Mouse (Mus musculus): ENCODE data around the gene Fblim1. TPM values are rescaled to one million over a fixed set of nuclear protein-coding genes. Genes with fewer than 3 reads are reported as not detected.
A peak's percentile ranks its signal among the peaks of the same experiment; 100 is the strongest.

The Fblim1 gene
- polyA plus RNA-seq, 1 experiment from 2014 or later: 52.8 TPM

DNA sequence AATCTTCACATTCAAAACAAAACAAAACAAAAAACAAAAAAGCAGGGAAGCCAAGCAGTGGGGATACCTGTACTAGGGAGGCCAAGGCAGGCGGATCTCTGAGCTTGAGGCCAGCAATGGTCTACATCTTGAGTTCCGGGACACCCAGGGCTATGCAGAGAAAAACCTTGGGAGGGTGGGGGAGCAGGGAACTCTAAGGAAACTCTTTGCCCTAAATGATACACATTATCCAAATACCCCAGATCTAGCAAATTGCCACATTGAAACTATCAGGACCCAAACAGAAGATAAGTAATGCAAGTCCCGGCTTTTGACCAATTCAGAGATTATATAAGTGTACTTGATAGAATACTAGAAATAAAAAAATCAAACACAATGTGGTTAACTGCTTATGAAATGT lies 62.3 kb downstream of the Fblim1 start:
- Histone ChIP-seq H3K4me1 (replicated peaks; ENCODE audit: control insufficient read depth, insufficient read depth, low read length) (no peaks in the 10 kb centered on the region), H3K27ac (ENCODE audit: low read depth, low read length) (no peak overlapping the region), H3K36me3 (ENCODE audit: control insufficient read depth, insufficient read depth) (no peaks in the 10 kb centered on the region), H3K27me3 (replicated peaks; ENCODE audit: control insufficient read depth, insufficient read depth, low read length) (no peaks in the 10 kb centered on the region), H3K4me3 (ENCODE audit: low read depth, low read length) (no peak overlapping the region), H3K9me3 (ENCODE audit: control insufficient read depth) (no peaks in the 10 kb centered on the region), H3K9ac (ENCODE audit: low read depth, low read length) (no peak overlapping the region), H3K4me2 (replicated peaks; ENCODE audit: low read depth) (no peak overlapping the region)
- ATAC-seq: no peak
- 89% methylated on average over 3 of the region's 3 CpGs for WGBS
- TF ChIP-seq CTCF (IDR thresholded peaks at IDR 0.05; ENCODE audit: low read depth): no peak

GRCm38 (mm10) chr4:141541851-141542250 lies 64.0 kb downstream of the Fblim1 start:
- no peak for ATAC-seq
- Histone ChIP-seq H3K4me3 (ENCODE audit: low read depth, low read length) (no peak overlapping the region), H3K36me3 (ENCODE audit: control insufficient read depth, insufficient read depth) (no peaks in the 10 kb centered on the region), H3K4me2 (replicated peaks; ENCODE audit: low read depth) (no peak overlapping the region), H3K27me3 (replicated peaks; ENCODE audit: control insufficient read depth, insufficient read depth, low read length) (no peaks in the 10 kb centered on the region), H3K9me3 (ENCODE audit: control insufficient read depth) (no peaks in the 10 kb centered on the region), H3K27ac (ENCODE audit: low read depth, low read length) (no peak overlapping the region), H3K9ac (ENCODE audit: low read depth, low read length) (no peak overlapping the region), H3K4me1 (replicated peaks; ENCODE audit: control insufficient read depth, insufficient read depth, low read length) (no peaks in the 10 kb centered on the region; the same call in 1 of the 2 replicates)
- WGBS: 71% methylated on average over 7 of the region's 7 CpGs
- TF ChIP-seq CTCF (IDR thresholded peaks at IDR 0.05; ENCODE audit: low read depth): no peak

GRCm38 (mm10) chr4:141540844-141541243 lies 65.1 kb downstream of the Fblim1 start:
- no peak overlapping the region for H3K4me3 ChIP-seq (ENCODE audit: low read depth, low read length)
- H3K27ac ChIP-seq (ENCODE audit: low read depth, low read length): no peak overlapping the region
- H3K4me2 ChIP-seq (replicated peaks; ENCODE audit: low read depth): no peak overlapping the region
- H3K27me3 ChIP-seq (replicated peaks; ENCODE audit: control insufficient read depth, insufficient read depth, low read length): no peaks in the 10 kb centered on the region
- WGBS: 61% methylated on average over 3 of the region's 3 CpGs
- no peak overlapping the region for H3K9ac ChIP-seq (ENCODE audit: low read depth, low read length)
- no peaks in the 10 kb centered on the region; the same call in 1 of the 2 replicates for H3K4me1 ChIP-seq (replicated peaks; ENCODE audit: control insufficient read depth, insufficient read depth, low read length)
- no peaks in the 10 kb centered on the region for H3K9me3 ChIP-seq (ENCODE audit: control insufficient read depth)
- ATAC-seq: no peak
- no peaks in the 10 kb centered on the region for H3K36me3 ChIP-seq (ENCODE audit: control insufficient read depth, insufficient read depth)
- TF ChIP-seq CTCF (IDR thresholded peaks at IDR 0.05; ENCODE audit: low read depth): no peak

DNA sequence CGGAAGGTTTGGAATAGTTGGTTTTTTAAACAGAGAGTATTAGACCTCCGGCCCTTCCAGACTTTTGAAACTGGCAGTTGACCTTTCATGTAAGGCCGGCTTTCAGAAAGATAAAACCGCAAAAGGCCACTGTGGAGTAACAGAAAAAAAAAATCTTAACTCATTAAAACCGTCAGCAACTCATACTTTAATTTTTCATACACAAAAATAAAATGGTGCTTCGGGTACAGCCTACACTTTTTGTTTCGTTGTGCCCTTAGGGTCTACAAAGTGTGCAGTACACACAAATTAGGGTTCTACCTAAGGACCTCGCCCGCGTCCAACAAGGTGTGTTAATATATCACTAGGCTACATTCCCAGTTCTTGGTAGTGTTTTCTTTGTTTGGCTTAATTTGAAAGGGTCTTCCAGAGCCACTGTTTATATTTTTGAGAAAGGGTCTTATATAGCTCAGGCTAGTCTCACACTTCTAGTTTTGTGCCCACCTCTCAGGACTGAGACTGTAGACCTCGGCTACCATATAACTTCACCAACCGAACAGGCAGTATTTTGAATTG lies 66.6 kb downstream of the Fblim1 start:
- Histone ChIP-seq H3K9ac (ENCODE audit: low read depth, low read length) (peak overlapping the region; percentile 94; the same call in 1 of the 2 replicates), H3K4me1 (replicated peaks; ENCODE audit: control insufficient read depth, insufficient read depth, low read length) (no peaks in the 10 kb centered on the region; the same call in 1 of the 2 replicates), H3K4me2 (replicated peaks; ENCODE audit: low read depth) (peak overlapping the region; percentile 79), H3K36me3 (ENCODE audit: control insufficient read depth, insufficient read depth) (no peaks in the 10 kb centered on the region), H3K9me3 (ENCODE audit: control insufficient read depth) (no peaks in the 10 kb centered on the region), H3K27me3 (replicated peaks; ENCODE audit: control insufficient read depth, insufficient read depth, low read length) (no peaks in the 10 kb centered on the region), H3K4me3 (ENCODE audit: low read depth, low read length) (peak overlapping the region; percentile 85), H3K27ac (ENCODE audit: low read depth, low read length) (peak overlapping the region; percentile 94)
- TF ChIP-seq CTCF (IDR thresholded peaks at IDR 0.05; ENCODE audit: low read depth): no peak
- no peak for ATAC-seq
- 26% methylated on average over 12 of the region's 12 CpGs for WGBS

- WGBS: under 1% methylated on average over 75 of the region's 88 CpGs
- Histone ChIP-seq H3K27ac (ENCODE audit: low read depth, low read length) (peak within 1 kb of the TSS; percentile 94), H3K4me1 (replicated peaks; ENCODE audit: control insufficient read depth, insufficient read depth, low read length) (no peaks in the 10 kb centered on the region; the same call in 1 of the 2 replicates), H3K9me3 (ENCODE audit: control insufficient read depth) (no peaks in the 10 kb centered on the region), H3K36me3 (ENCODE audit: control insufficient read depth, insufficient read depth) (no peaks in the 10 kb centered on the region), H3K27me3 (replicated peaks; ENCODE audit: control insufficient read depth, insufficient read depth, low read length) (no peaks in the 10 kb centered on the region), H3K4me3 (ENCODE audit: low read depth, low read length) (peak within 1 kb of the TSS; percentile 85), H3K4me2 (replicated peaks; ENCODE audit: low read depth) (peak within 1 kb of the TSS; percentile 79), H3K9ac (ENCODE audit: low read depth, low read length) (peak within 1 kb of the TSS; percentile 94)
- ATAC-seq: peak; percentile 92
- no peak for TF ChIP-seq CTCF (IDR thresholded peaks at IDR 0.05; ENCODE audit: low read depth)
Measured at GRCm38 (mm10) chr4:141538408-141539212, 67.3 kb downstream of the Fblim1 start, which contains the start of gene Spen. Gene Spen, minus strand, starts transcription at chr4:141538597.

DNA sequence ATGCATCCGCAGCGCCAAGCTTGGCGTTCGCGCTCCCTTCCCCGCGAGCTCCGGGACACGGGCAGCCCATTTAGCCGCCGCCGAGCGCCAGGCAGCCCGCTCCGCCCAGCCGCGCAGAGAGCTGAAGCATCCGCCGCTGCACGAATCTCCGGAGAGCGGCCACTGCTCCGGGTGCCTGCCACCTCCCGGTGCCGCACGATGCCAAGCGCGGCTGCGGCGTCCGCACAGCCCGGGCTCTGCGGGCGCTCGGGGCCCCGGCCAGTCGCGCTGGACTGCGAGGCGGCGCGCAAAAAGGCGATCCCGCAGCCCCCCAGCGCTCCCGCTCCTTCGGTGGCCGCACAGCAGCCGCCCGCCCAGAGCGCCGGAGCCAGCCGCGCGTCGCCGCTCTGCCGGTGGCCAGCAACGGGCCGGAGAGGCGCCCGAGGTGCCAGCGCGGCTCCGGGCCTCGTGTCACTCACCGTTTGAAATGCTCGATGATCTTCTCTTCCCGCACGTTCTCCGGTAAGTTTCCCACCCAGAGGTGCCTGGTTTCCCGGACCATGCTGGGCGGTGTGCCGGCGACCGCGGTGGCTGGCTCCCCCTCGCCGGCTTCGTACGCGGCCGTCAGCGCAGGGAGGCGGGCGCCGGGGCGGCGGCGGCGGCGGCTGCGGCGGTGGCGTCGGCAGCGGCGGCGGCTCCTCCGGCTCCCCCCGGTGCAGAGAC lies 68.0 kb downstream of the Fblim1 start:
- peak overlapping the region; percentile 94 for H3K9ac ChIP-seq (ENCODE audit: low read depth, low read length)
- peak; percentile 20; the same call in 1 of the 2 replicates for ATAC-seq
- H3K27ac ChIP-seq (ENCODE audit: low read depth, low read length): peak overlapping the region; percentile 94
- TF ChIP-seq CTCF (IDR thresholded peaks at IDR 0.05; ENCODE audit: low read depth): no peak
- H3K36me3 ChIP-seq (ENCODE audit: control insufficient read depth, insufficient read depth): no peaks in the 10 kb centered on the region
- H3K27me3 ChIP-seq (replicated peaks; ENCODE audit: control insufficient read depth, insufficient read depth, low read length): no peaks in the 10 kb centered on the region
- no peaks in the 10 kb centered on the region; the same call in 1 of the 2 replicates for H3K4me1 ChIP-seq (replicated peaks; ENCODE audit: control insufficient read depth, insufficient read depth, low read length)
- H3K4me2 ChIP-seq (replicated peaks; ENCODE audit: low read depth): peak overlapping the region; percentile 79
- under 1% methylated on average over 99 of the region's 101 CpGs for WGBS
- no peaks in the 10 kb centered on the region for H3K9me3 ChIP-seq (ENCODE audit: control insufficient read depth)
- peak overlapping the region; percentile 85 for H3K4me3 ChIP-seq (ENCODE audit: low read depth, low read length)
